In the genomic region with DNA sequence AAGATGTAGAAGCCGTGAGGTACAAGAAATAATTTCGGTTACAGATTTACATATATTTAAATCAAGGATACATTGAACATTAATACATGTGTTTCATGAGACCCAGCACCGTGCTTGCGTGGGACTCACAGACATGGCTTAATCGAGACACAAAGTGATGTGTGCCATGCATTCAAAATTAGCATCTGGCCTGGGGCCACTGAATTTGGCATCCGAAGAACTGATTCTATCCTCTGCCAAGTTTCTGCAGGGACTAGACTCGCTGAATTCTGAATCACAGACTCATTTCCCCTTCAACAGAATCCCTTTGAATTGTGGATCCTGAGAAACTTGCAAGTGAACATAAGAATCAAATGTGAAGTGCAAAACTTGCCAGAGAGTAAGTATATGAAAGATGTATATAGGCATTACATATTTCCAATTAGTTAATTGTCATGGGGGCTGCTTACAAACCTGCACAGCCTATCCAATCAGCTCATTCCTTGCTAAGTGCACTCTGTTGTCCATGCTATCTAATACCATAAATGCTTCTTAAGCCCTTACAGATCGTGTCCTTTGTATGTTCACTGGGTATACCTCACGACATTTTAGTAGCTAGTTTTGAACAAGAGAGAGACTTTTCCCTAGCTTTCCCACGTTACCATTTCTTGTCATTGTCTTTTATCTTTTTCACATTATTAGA, we compare ENCODE assay signal across 9 mouse cellular contexts.
DNase-seq lines count a peak whose midpoint lies in the region; ATAC-seq lines count a peak whose summit lies in the region.
"Had no signal": no experiment of that assay in that cellular context is flagged by ENCODE, and none has a peak within 500 bp of the region (broad histone marks: within the 10 kb centered on the region; RNA-seq: fewer than 3 reads in every experiment).

No protein-coding gene starts in this region.

- no peaks in the 10 kb centered on the region for H3K27me3 ChIP-seq in midbrain, embryonic 14.5 days (ENCODE audit: control insufficient read depth, insufficient read depth, low read length)
- H3K27me3 ChIP-seq: intestine, embryonic 15.5 days had no signal

- WGBS in midbrain, embryonic 14.5 days: 47% methylated on average over 10 of the region's 10 CpGs

- H3K9ac ChIP-seq in midbrain, embryonic 14.5 days (replicated peaks; ENCODE audit: low read length): no peak overlapping the region
- H3K9ac ChIP-seq: intestine, embryonic 15.5 days; liver, postnatal 0 days had no signal

- H3K4me3 ChIP-seq in midbrain, embryonic 14.5 days (replicated peaks; ENCODE audit: low read depth, low read length): no peak overlapping the region
- H3K4me3 ChIP-seq: intestine, embryonic 15.5 days had no signal

- no peaks in the 10 kb centered on the region for H3K36me3 ChIP-seq in midbrain, embryonic 14.5 days (ENCODE audit: control insufficient read depth, insufficient read depth, low read length)
- H3K36me3 ChIP-seq: intestine, embryonic 15.5 days had no signal

- DNase-seq in brain, embryonic 18.5 days (ENCODE audit: low read depth, low spot score): peak; percentile 52
- DNase-seq in cerebellum, postnatal 14 days: peak; percentile 84 to 87
- peak; percentile 63 to 88 for DNase-seq in layer of hippocampus, adult 18-20 months (ENCODE audit: low spot score in 2 of 2)
- DNase-seq in midbrain, embryonic 14.5 days: peak; percentile 81
- DNase-seq in kidney, adult 11 months: no peak
- no peak for DNase-seq in urinary bladder, postnatal 25 days (ENCODE audit: low spot score)
- DNase-seq in embryo, embryonic 11 days: no peak
- DNase-seq: liver, postnatal 0 days had no signal

- no peaks in the 10 kb centered on the region for H3K9me3 ChIP-seq in midbrain, embryonic 14.5 days (ENCODE audit: control insufficient read depth, low read length)
- H3K9me3 ChIP-seq: intestine, embryonic 15.5 days had no signal

- no peak overlapping the region for H3K27ac ChIP-seq in midbrain, embryonic 14.5 days (replicated peaks; ENCODE audit: low read depth, low read length)
- H3K27ac ChIP-seq: intestine, embryonic 15.5 days had no signal

- no peaks in the 10 kb centered on the region for H3K4me1 ChIP-seq in midbrain, embryonic 14.5 days (ENCODE audit: control insufficient read depth, insufficient read depth, low read length)
- H3K4me1 ChIP-seq: intestine, embryonic 15.5 days had no signal

- ATAC-seq in midbrain, embryonic 14.5 days (ENCODE audit: low FRiP score, low TSS enrichment): peak; percentile 78
- ATAC-seq: intestine, embryonic 15.5 days; liver, postnatal 0 days had no signal

- H3K4me2 ChIP-seq in midbrain, embryonic 14.5 days (ENCODE audit: low read length): no peak overlapping the region
- H3K4me2 ChIP-seq: intestine, embryonic 15.5 days had no signal

Comparison
In these comparisons a context has a peak if more than half of its experiments do, and no peak if none do; other contexts are left out.
1. DNase-seq: peak in brain, embryonic 18.5 days (single experiment), cerebellum, postnatal 14 days (2 of 2), layer of hippocampus, adult 18-20 months (2 of 2) and midbrain, embryonic 14.5 days (single experiment); none in kidney, adult 11 months (single experiment), urinary bladder, postnatal 25 days (single experiment) and embryo, embryonic 11 days (single experiment).